Mouse (Mus musculus): Measurements from ENCODE around the gene Mosmo. TPM values are rescaled to one million over a fixed set of nuclear protein-coding genes. Genes with fewer than 3 reads are reported as not detected.

Mosmo gene
- polyA plus RNA-seq, 1 experiment from 2014 or later = 5.1 TPM

DNA sequence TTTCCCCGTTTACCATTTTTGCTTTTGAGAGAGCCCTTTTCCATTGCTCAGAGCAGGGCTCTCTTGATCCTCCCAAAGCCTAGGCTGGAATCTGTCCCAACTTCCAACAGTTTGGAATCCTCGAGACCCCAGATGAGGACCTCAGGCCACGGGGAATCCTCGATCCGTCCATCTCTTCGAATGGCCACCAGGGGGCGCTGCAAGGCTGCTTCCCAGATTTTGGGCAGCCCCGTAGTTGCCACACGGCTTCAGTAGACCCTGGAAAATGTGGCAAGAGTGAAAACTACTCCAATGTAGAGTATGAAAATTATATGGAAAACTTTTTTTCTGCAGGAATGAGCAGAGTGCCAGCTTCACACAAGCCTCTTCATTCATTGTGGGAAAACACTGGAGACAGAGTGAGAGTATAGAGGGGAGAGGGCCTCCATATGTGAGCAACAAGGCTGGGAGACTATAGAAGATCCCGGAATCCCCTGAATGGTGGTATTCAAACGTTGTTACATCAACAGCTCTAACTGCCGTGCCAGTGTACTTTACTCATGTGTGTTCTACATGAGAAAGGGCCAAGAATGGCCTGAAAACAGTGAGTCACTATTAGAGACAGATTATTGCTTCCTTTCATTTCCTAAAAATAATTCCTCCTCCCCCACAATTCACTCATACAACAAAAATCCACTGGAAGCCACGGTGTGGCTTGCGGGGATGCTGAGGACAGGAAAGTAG lies 7.1 kb upstream of the Mosmo start, which contains the start of gene Pdzd9:
TSS of gene Pdzd9 (minus strand) at position 191 of the 723 bp plus-strand sequence.
- ATAC-seq = peak; percentile 69
- H3K27ac ChIP-seq (ENCODE audit: low read length) = no peak within 1 kb of the TSS
- no peaks in the 10 kb centered on the region for H3K4me1 ChIP-seq (ENCODE audit: control insufficient read depth, insufficient read depth, low read length)
- H3K4me2 ChIP-seq (ENCODE audit: low read depth, low read length) = no peak within 1 kb of the TSS
- 22% methylated on average over 14 of the region's 14 CpGs for WGBS
- H3K9ac ChIP-seq (ENCODE audit: low read depth, low read length) = no peak within 1 kb of the TSS
- no peak within 1 kb of the TSS for H3K4me3 ChIP-seq (ENCODE audit: low read length)
- H3K36me3 ChIP-seq (ENCODE audit: control insufficient read depth, insufficient read depth, low read length) = no peaks in the 10 kb centered on the region
- H3K27me3 ChIP-seq (replicated peaks; ENCODE audit: control insufficient read depth, insufficient read depth, low read length) = no peaks in the 10 kb centered on the region
- H3K9me3 ChIP-seq (ENCODE audit: control insufficient read depth, low read length) = no peaks in the 10 kb centered on the region

DNA sequence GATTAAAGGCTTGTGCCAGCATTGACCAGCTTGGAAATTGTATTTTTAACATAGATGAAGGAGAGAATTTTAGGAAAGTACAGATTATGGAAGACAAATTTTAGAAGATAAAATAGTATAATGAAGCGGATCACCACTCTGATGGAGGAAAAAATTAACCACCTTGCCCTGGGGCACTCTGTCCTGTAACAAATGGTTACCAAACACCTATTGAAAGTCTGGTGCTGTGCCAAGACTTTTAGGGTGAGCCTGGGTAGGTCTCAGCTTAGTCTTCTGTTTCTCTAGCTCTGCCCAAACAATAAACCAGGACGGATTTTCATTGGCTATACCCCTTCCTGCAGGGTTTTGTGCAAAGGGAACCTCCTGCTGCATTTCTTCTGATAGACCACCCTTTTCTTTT lies 6.1 kb upstream of the Mosmo start:
- H3K36me3 ChIP-seq (ENCODE audit: control insufficient read depth, insufficient read depth, low read length) = no peaks in the 10 kb centered on the region
- peaks cover under 1% of the 10 kb centered on the region; the same call in 1 of the 2 replicates for H3K4me1 ChIP-seq (ENCODE audit: control insufficient read depth, insufficient read depth, low read length)
- H3K9ac ChIP-seq (ENCODE audit: low read depth, low read length) = no peak overlapping the region
- no peak for ATAC-seq
- H3K4me3 ChIP-seq (ENCODE audit: low read length) = no peak overlapping the region
- H3K9me3 ChIP-seq (ENCODE audit: control insufficient read depth, low read length) = no peaks in the 10 kb centered on the region
- no peaks in the 10 kb centered on the region for H3K27me3 ChIP-seq (replicated peaks; ENCODE audit: control insufficient read depth, insufficient read depth, low read length)
- H3K4me2 ChIP-seq (ENCODE audit: low read depth, low read length) = no peak overlapping the region
- WGBS = 64% methylated on average over 2 of the region's 2 CpGs
- no peak overlapping the region for H3K27ac ChIP-seq (ENCODE audit: low read length)

DNA sequence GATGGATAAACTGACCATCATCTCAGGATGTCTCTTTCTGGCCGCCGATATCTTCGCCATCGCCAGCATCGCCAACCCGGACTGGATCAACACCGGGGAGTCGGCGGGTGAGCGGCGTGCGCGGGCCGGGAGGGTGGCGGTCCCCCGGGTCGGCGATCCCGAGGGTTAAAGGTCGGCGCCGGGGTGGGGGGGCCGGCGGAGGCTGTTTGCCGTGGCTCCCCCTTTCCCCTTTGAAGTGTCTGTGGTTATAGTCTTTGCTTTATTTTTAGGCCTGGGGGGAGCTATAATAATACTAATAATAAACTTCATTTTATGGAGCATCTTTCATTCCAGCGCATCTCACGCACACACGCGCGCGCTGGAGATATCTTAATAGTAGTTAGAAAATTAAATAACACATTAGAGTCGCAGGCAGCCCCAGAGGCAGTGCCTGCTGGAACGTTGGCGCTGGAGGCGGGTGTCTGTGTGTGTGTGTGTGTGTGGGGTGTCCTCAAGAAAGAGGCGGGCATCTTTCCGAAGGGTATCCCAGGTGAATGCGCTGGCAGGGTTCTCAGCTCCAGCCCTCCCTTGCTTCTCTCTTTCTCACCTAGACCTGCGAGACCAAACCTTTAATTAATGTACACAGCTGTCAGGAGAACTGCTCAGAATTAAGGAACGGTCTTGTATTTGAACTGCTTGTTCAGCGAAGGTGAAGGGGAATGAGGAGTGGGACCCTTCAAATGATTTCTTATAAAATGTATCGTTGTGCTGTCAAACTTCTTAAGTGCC lies 530 bp downstream of the Mosmo start:
- Histone ChIP-seq H3K4me2 (ENCODE audit: low read depth, low read length) (peak overlapping the region; percentile 79), H3K9me3 (ENCODE audit: control insufficient read depth, low read length) (no peaks in the 10 kb centered on the region), H3K27ac (ENCODE audit: low read length) (peak overlapping the region; percentile 44; the same call in 1 of the 2 replicates), H3K36me3 (ENCODE audit: control insufficient read depth, insufficient read depth, low read length) (no peaks in the 10 kb centered on the region), H3K27me3 (replicated peaks; ENCODE audit: control insufficient read depth, insufficient read depth, low read length) (no peaks in the 10 kb centered on the region), H3K9ac (ENCODE audit: low read depth, low read length) (peak overlapping the region; percentile 87), H3K4me1 (ENCODE audit: control insufficient read depth, insufficient read depth, low read length) (peaks cover 17% of the 10 kb centered on the region), H3K4me3 (ENCODE audit: low read length) (peak overlapping the region; percentile 87)
- peak; percentile 68 for ATAC-seq
- 1% methylated on average over 42 of the region's 42 CpGs for WGBS

DNA sequence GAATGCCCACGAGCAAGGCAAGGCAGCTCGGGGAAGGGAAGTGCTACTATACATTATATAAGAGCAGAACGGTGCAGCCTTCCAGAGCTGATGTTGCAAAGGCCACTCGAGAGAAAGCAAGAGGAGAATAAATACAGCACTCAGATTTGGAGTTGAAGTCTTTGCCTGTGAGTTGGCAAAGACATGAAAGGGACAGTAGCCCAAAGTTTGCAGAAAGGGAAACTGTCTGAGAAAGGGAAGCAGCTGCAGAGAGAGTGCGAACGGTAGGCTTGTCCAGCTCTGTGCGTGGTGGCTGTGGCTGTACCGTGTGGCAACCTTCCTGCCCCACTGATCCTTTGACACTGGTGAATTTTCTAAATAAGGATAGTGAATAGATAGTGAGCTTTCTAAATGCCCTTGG lies 1.6 kb downstream of the Mosmo start:
- no peaks in the 10 kb centered on the region for H3K27me3 ChIP-seq (replicated peaks; ENCODE audit: control insufficient read depth, insufficient read depth, low read length)
- H3K4me1 ChIP-seq (ENCODE audit: control insufficient read depth, insufficient read depth, low read length) = peaks cover 17% of the 10 kb centered on the region
- no peak for ATAC-seq
- H3K4me2 ChIP-seq (ENCODE audit: low read depth, low read length) = peak overlapping the region; percentile 79
- H3K9me3 ChIP-seq (ENCODE audit: control insufficient read depth, low read length) = no peaks in the 10 kb centered on the region
- peak overlapping the region; percentile 87 for H3K4me3 ChIP-seq (ENCODE audit: low read length)
- H3K27ac ChIP-seq (ENCODE audit: low read length) = no peak overlapping the region
- WGBS = 37% methylated on average over 8 of the region's 8 CpGs
- no peaks in the 10 kb centered on the region for H3K36me3 ChIP-seq (ENCODE audit: control insufficient read depth, insufficient read depth, low read length)
- H3K9ac ChIP-seq (ENCODE audit: low read depth, low read length) = 0 out of 2 replicates have a peak overlapping the region, but pooled peaks have one; percentile 87

DNA sequence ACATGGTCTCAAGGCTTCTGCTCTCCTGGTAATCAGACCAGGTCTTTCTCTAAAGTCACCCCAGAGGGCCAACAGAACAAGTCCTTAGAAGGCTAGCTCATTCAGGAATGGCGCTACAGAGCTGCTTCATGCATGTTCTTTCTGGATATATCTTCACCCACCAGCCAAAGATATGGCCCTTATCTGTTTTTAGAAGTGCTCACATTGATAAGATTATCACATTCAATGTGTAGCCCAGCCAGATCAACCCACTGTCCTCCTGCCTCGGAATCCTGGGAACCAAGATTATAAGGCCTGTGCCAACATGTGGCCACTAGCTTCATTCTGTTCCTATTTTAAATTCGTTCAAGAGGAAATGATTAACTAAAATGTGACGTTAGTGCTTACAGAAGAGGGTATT lies 4.6 kb downstream of the Mosmo start:
- no peak for ATAC-seq
- no peak overlapping the region for H3K27ac ChIP-seq (ENCODE audit: low read length)
- no peak overlapping the region for H3K9ac ChIP-seq (ENCODE audit: low read depth, low read length)
- H3K4me2 ChIP-seq (ENCODE audit: low read depth, low read length) = no peak overlapping the region
- H3K9me3 ChIP-seq (ENCODE audit: control insufficient read depth, low read length) = no peaks in the 10 kb centered on the region
- WGBS = 60% methylated on average over 4 of the region's 4 CpGs
- H3K36me3 ChIP-seq (ENCODE audit: control insufficient read depth, insufficient read depth, low read length) = no peaks in the 10 kb centered on the region
- no peaks in the 10 kb centered on the region for H3K27me3 ChIP-seq (replicated peaks; ENCODE audit: control insufficient read depth, insufficient read depth, low read length)
- H3K4me3 ChIP-seq (ENCODE audit: low read length) = no peak overlapping the region
- H3K4me1 ChIP-seq (ENCODE audit: control insufficient read depth, insufficient read depth, low read length) = peaks cover 14% of the 10 kb centered on the region

DNA sequence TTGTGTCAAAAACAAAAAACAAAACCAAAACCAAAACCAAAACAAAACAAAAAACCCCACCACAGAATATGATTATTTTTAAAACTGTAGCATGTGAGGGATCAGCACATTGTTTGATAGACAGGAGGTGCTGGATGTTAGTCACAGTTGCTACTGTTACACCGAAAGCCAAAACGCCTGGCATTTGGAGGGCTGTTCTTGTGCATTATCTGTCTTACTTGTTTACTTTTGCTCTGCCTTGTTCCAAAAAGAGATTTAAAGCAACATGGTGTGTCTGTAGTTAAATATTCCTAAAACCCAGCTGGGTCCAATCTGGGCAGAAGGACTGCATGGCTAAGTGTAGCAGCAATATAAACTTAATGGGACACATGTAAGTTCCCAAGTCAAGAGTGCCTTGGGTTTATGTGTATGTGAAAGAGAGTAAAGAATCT lies 7.3 kb downstream of the Mosmo start:
- Histone ChIP-seq H3K4me2 (ENCODE audit: low read depth, low read length) (no peak overlapping the region), H3K27ac (ENCODE audit: low read length) (no peak overlapping the region)
- 0 out of 2 replicates have a peak, but pooled peaks have one; percentile 44 for ATAC-seq

DNA sequence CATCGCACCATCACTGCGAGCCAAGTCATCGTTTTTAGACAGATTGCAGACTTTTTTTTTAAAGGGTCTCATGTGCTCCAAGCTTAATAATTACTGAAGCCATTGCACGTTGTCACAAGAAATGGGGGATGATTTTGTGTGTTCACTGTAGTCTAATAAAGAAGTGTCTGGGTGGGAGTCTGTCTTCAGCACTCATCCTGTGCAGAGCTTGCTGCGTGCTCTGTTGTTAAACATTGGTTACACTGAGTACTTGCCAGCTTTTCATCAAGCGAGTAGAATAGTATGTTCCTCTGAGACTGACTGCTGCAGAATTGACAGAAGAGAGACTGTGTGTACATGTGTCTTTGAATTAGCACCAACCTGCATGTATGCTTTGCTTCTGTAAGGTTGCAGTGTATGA lies 7.8 kb downstream of the Mosmo start:
- Histone ChIP-seq H3K9me3 (ENCODE audit: control insufficient read depth, low read length) (no peaks in the 10 kb centered on the region), H3K4me1 (ENCODE audit: control insufficient read depth, insufficient read depth, low read length) (0 out of 2 replicates have a peak, but pooled peaks cover 8% of the 10 kb centered on the region), H3K4me2 (ENCODE audit: low read depth, low read length) (no peak overlapping the region), H3K27me3 (replicated peaks; ENCODE audit: control insufficient read depth, insufficient read depth, low read length) (no peaks in the 10 kb centered on the region), H3K27ac (ENCODE audit: low read length) (0 out of 2 replicates have a peak overlapping the region, but pooled peaks have one; percentile 15), H3K36me3 (ENCODE audit: control insufficient read depth, insufficient read depth, low read length) (no peaks in the 10 kb centered on the region), H3K9ac (ENCODE audit: low read depth, low read length) (no peak overlapping the region), H3K4me3 (ENCODE audit: low read length) (no peak overlapping the region)
- 58% methylated on average over 6 of the region's 6 CpGs for WGBS
- no peak for ATAC-seq

More for the DNA sequence above, 7.3 kb downstream of the Mosmo start:
- H3K4me3 ChIP-seq (ENCODE audit: low read length) = no peak overlapping the region
- H3K9me3 ChIP-seq (ENCODE audit: control insufficient read depth, low read length) = no peaks in the 10 kb centered on the region
- no peaks in the 10 kb centered on the region for H3K27me3 ChIP-seq (replicated peaks; ENCODE audit: control insufficient read depth, insufficient read depth, low read length)
- no peaks in the 10 kb centered on the region for H3K36me3 ChIP-seq (ENCODE audit: control insufficient read depth, insufficient read depth, low read length)
- WGBS = 55% methylated on average over 2 of the region's 2 CpGs
- 0 out of 2 replicates have a peak, but pooled peaks cover 8% of the 10 kb centered on the region for H3K4me1 ChIP-seq (ENCODE audit: control insufficient read depth, insufficient read depth, low read length)
- no peak overlapping the region for H3K9ac ChIP-seq (ENCODE audit: low read depth, low read length)

DNA sequence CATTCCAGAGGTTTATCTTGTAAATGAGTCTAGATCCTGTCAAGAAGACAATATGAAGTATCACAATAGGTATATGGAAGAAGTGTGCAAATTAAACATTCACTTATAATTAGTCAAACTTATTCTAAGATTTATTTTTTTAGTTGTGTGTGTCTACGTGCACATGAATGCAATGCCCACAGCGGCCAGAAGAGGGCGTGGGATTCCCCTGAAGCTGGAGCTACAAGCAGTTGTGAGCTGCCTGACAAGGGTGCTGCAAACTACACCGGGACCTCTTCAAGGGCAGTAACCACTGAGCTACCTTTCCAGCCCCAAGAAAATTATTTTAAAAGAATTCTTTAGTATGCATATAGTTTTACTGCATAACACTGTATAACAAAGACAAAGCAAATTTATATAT lies 13.2 kb downstream of the Mosmo start:
- H3K9me3 ChIP-seq (ENCODE audit: control insufficient read depth, low read length) = no peaks in the 10 kb centered on the region
- no peak for ATAC-seq
- no peak overlapping the region for H3K4me2 ChIP-seq (ENCODE audit: low read depth, low read length)
- no peak overlapping the region for H3K27ac ChIP-seq (ENCODE audit: low read length)
- no peaks in the 10 kb centered on the region for H3K36me3 ChIP-seq (ENCODE audit: control insufficient read depth, insufficient read depth, low read length)
- H3K4me1 ChIP-seq (ENCODE audit: control insufficient read depth, insufficient read depth, low read length) = no peaks in the 10 kb centered on the region
- H3K4me3 ChIP-seq (ENCODE audit: low read length) = no peak overlapping the region
- no peak overlapping the region for H3K9ac ChIP-seq (ENCODE audit: low read depth, low read length)
- no peaks in the 10 kb centered on the region for H3K27me3 ChIP-seq (replicated peaks; ENCODE audit: control insufficient read depth, insufficient read depth, low read length)
- 79% methylated on average over 4 of the region's 4 CpGs for WGBS

DNA sequence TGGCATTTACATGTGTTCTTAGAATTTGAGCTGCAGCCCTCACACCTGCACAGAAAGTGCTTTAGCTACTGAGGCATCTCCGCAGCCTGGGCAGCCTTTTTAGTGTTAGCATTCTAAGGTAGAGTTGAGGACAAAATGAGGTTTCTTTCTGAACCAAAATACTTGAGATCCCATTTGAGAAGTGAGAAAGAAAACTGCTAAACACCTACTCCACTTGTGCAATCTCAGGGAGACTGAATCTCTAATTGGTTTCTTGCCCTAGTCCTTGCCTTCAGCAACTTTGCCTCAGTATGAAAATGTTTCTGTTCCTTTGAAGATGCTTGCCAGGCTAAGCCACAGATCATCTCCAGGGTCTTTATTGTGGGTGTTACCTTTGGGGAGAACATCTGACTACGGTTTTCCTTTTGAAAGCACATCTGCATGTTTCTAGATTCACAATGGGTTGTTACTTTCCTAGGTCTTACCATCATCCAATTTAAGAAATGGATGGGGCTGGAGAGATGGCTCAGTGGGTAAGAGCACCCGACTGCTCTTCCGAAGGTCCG lies 16.5 kb downstream of the Mosmo start:
- Histone ChIP-seq H3K27me3 (replicated peaks; ENCODE audit: control insufficient read depth, insufficient read depth, low read length) (no peaks in the 10 kb centered on the region), H3K9me3 (ENCODE audit: control insufficient read depth, low read length) (no peaks in the 10 kb centered on the region), H3K4me3 (ENCODE audit: low read length) (no peak overlapping the region), H3K4me1 (ENCODE audit: control insufficient read depth, insufficient read depth, low read length) (no peaks in the 10 kb centered on the region), H3K4me2 (ENCODE audit: low read depth, low read length) (no peak overlapping the region), H3K27ac (ENCODE audit: low read length) (no peak overlapping the region), H3K9ac (ENCODE audit: low read depth, low read length) (no peak overlapping the region), H3K36me3 (ENCODE audit: control insufficient read depth, insufficient read depth, low read length) (no peaks in the 10 kb centered on the region)
- 95% methylated on average over 5 of the region's 5 CpGs for WGBS
- ATAC-seq = no peak
